Mouse (Mus musculus) hindbrain, postnatal 0 days (tissue): Measurements from ENCODE around the gene Snf8. TPM values are rescaled to one million over a fixed set of nuclear protein-coding genes. Genes with fewer than 3 reads are reported as not detected.
A peak's percentile ranks its signal among the peaks of the same experiment; 100 is the strongest.

Experiments
- ATAC-seq: fragments of 200-750 bp; cut with Nextera tagmentation; 2 replicates; pipeline ENCODE4 v1.8.0; 2017; ENCODE audit warnings: mild to moderate bottlenecking, moderate TSS enrichment, moderate library complexity
- DNase-seq: peaks from one replicate; pipeline ENCODE4 v3.0.0-alpha.2; 2015; ENCODE audit warnings: low spot score
- H3K27ac ChIP-seq: fragments of 300-500 bp; sonication (generic); 2 replicates; pipeline ENCODE4 v1.5.1; 2014; ENCODE audit warnings: mild to moderate bottlenecking
- H3K27me3 ChIP-seq: fragments of 300-500 bp; sonication (generic); 2 replicates; pipeline ENCODE4 v1.6.1; 2014; ENCODE audit warnings: low read length, mixed read lengths; ENCODE audit not compliant: insufficient read depth
- H3K36me3 ChIP-seq: fragments of 300-500 bp; sonication (generic); 2 replicates; pipeline ENCODE4 v1.6.1; 2014; ENCODE audit warnings: low read length, mixed read lengths; ENCODE audit not compliant: insufficient read depth
- H3K4me1 ChIP-seq: fragments of 300-500 bp; sonication (generic); 2 replicates; pipeline ENCODE4 v1.6.1; 2014; ENCODE audit warnings: antibody characterized with exemption, low read length, mixed read lengths; ENCODE audit not compliant: insufficient read depth
- H3K4me2 ChIP-seq: fragments of 300-500 bp; sonication (generic); 2 replicates; pipeline ENCODE4 v1.6.1; 2014; ENCODE audit warnings: low read depth, mild to moderate bottlenecking, low read length, moderate library complexity, mixed read lengths
- H3K4me3 ChIP-seq: fragments of 300-500 bp; sonication (generic); 2 replicates; pipeline ENCODE4 v1.5.1; 2014; ENCODE audit warnings: low read length
- H3K9ac ChIP-seq: fragments of 300-500 bp; sonication (generic); replicated peaks from 2 replicates; pipeline ENCODE4 v1.6.1; 2014; ENCODE audit warnings: mild to moderate bottlenecking, low read length, moderate library complexity, mixed read lengths
- H3K9me3 ChIP-seq: fragments of 300-500 bp; sonication (generic); 2 replicates; pipeline ENCODE4 v1.6.1; 2016; ENCODE audit warnings: low read length, mixed read lengths
- CTCF ChIP-seq: IDR thresholded peaks from 2 replicates; pipeline ENCODE4 v1.5.1; 2016; ENCODE audit warnings: antibody characterized with exemption, control low read depth, low read depth
- WGBS: fragments of 180-500 bp; shearing (Covaris S2); extraction: QIAGEN DNeasy Blood & Tissue Kit; methylation state at CpG from one replicate; pipeline ENCODE4 v1.1.7; 2014; 5-methylcytosine and 5-hydroxymethylcytosine counted together
- polyA plus RNA-seq: library from polyadenylated mRNA; unstranded; fragments of >200 nt; fragmentation: Nextera tagmentation; extraction: Ambion mirVana; gene quantifications from 2 replicates; pipeline ENCODE4 v1.2.1, GENCODE M21; 2015
- total RNA-seq: library from RNA; depleted of rRNA; stranded (reverse); fragments of >200 nt; gene quantifications from 2 replicates; pipeline ENCODE4 v1.2.3, GENCODE M21; 2014; rRNA removed

The Snf8 gene
- total and polyA plus RNA-seq, 2 experiments from 2014 or later = 21.4 to 114 TPM

DNA sequence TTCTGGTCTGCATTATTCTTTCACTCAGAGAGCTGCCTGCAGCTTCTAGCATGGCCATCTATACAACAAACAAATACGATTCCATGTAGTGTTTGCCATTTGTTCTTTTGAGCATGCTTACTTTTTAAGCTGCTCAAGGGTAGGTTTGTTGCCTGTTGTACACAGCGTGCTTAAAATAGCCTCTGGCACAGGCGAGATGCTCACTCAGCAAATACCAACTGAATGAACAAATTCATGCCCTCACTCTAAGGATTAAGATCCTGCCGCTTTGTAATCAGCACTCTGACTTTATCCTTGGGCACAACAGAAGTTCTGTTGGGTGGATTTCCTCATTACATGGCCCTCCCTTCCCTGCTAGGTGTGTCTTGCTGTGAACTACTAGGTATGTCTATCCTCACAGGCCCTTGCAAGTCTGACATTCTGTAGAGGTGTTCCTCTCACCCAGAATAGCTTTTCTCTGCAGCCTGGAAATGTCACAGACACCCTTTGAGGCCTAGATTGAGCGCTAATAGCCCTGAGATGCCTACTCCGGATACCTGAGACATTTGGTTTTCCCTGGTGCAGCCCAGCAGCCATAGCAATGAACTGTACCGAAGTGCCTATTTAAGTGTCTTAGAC is 58.1 kb downstream of the Snf8 start:
- Histone ChIP-seq H3K4me2 (no peak overlapping the region), H3K27me3 (no peaks in the 10 kb centered on the region), H3K36me3 (no peaks in the 10 kb centered on the region), H3K4me1 (no peaks in the 10 kb centered on the region), H3K27ac (no peak overlapping the region), H3K9ac (no peak overlapping the region), H3K4me3 (no peak overlapping the region), H3K9me3 (no peaks in the 10 kb centered on the region)
- TF ChIP-seq CTCF = no peak
- ATAC-seq = no peak
- DNase-seq = no peak
- WGBS = 37% methylated on average over 7 of the region's 7 CpGs

- H3K27ac ChIP-seq = no peak overlapping the region
- H3K4me3 ChIP-seq = no peak overlapping the region
- no peaks in the 10 kb centered on the region for H3K27me3 ChIP-seq
- DNase-seq (peak; percentile 43), ATAC-seq (no peak)
- WGBS = 7% methylated on average over 3 of the region's 3 CpGs
- no peak overlapping the region for H3K4me2 ChIP-seq
- no peaks in the 10 kb centered on the region for H3K9me3 ChIP-seq
- no peak overlapping the region for H3K9ac ChIP-seq
- H3K36me3 ChIP-seq = no peaks in the 10 kb centered on the region
- TF ChIP-seq CTCF = peak; percentile 89
- H3K4me1 ChIP-seq = no peaks in the 10 kb centered on the region
Measured at GRCm38 (mm10) chr11:96093361-96093760, 58.7 kb downstream of the Snf8 start.

Other genes with a start within 250 kb of the Snf8 start
- 5.2 and 6.3 TPM in 2 replicates for gene Phospho1, start 210.4 kb upstream of the Snf8 start, total RNA-seq
- 0.59 TPM in 1 of 2 replicates, not detected in the other for gene Phospho1, start 210.4 kb upstream of the Snf8 start, polyA plus RNA-seq
- 0.63 TPM in 1 of 2 replicates, not detected in the other for gene Gngt2, start 197.7 kb upstream of the Snf8 start, total RNA-seq
- gene Gngt2, start 197.7 kb upstream of the Snf8 start, polyA plus RNA-seq = 2.9 and 3.9 TPM in 2 replicates
- 1.9 and 3.2 TPM in 2 replicates for gene Abi3, start 192.4 kb upstream of the Snf8 start, total RNA-seq
- gene Abi3, start 192.4 kb upstream of the Snf8 start, polyA plus RNA-seq = 1.6 and 3.1 TPM in 2 replicates
- not detected in 2 replicates for gene B4galnt2, start 120.0 kb upstream of the Snf8 start, total RNA-seq
- gene B4galnt2, start 120.0 kb upstream of the Snf8 start, polyA plus RNA-seq = not detected in 2 replicates
- 4.1 and 5.3 TPM in 2 replicates for gene Igf2bp1, start 28.9 kb upstream of the Snf8 start, total RNA-seq
- 2.8 and 3.5 TPM in 2 replicates for gene Igf2bp1, start 28.9 kb upstream of the Snf8 start, polyA plus RNA-seq
- gene Gip, start 10.3 kb upstream of the Snf8 start, total RNA-seq = not detected in 2 replicates
- not detected in 2 replicates for gene Gip, start 10.3 kb upstream of the Snf8 start, polyA plus RNA-seq
- gene Ube2z, start 30.5 kb downstream of the Snf8 start, total RNA-seq = 48.2 and 50.1 TPM in 2 replicates
- gene Ube2z, start 30.5 kb downstream of the Snf8 start, polyA plus RNA-seq = 30.3 and 32.9 TPM in 2 replicates
- 703 and 894 TPM in 2 replicates for gene Atp5g1, start 40.8 kb downstream of the Snf8 start, total RNA-seq
- gene Atp5g1, start 40.8 kb downstream of the Snf8 start, polyA plus RNA-seq = 1,232 and 1,324 TPM in 2 replicates
- gene Calcoco2, start 77.1 kb downstream of the Snf8 start, total RNA-seq = not detected in 2 replicates
- gene Calcoco2, start 77.1 kb downstream of the Snf8 start, polyA plus RNA-seq = 0.19 TPM in 2 replicates
- gene Ttll6, start 98.9 kb downstream of the Snf8 start, total RNA-seq = 0.43 and 0.52 TPM in 2 replicates
- gene Ttll6, start 98.9 kb downstream of the Snf8 start, polyA plus RNA-seq = 0.23 and 0.43 TPM in 2 replicates
- gene Hoxb13, start 159.4 kb downstream of the Snf8 start, total RNA-seq = not detected in 2 replicates
- not detected in 2 replicates for gene Hoxb13, start 159.4 kb downstream of the Snf8 start, polyA plus RNA-seq
- gene Hoxb9, start 236.6 kb downstream of the Snf8 start, total RNA-seq = 0.40 TPM in 1 of 2 replicates, not detected in the other
- gene Hoxb9, start 236.6 kb downstream of the Snf8 start, polyA plus RNA-seq = 0.13 TPM in 1 of 2 replicates, not detected in the other
- 28.0 and 66.5 TPM in 2 replicates for gene Hoxb8, start 247.0 kb downstream of the Snf8 start, total RNA-seq
- gene Hoxb8, start 247.0 kb downstream of the Snf8 start, polyA plus RNA-seq = 4.6 and 6.2 TPM in 2 replicates